Mouse (Mus musculus): ENCODE measurements around the gene Fblim1.

GRCm38 (mm10) chr4:141543593-141543992 is 62.3 kb downstream of the Fblim1 start:
- no peak for TF ChIP-seq SRF (IDR thresholded peaks at IDR 0.05; ENCODE audit: control insufficient read depth, insufficient read length, low read depth)
- TF ChIP-seq USF1 (IDR thresholded peaks at IDR 0.05; ENCODE audit: low read depth), result no peak
- no peak for TF ChIP-seq E2F4 (IDR thresholded peaks at IDR 0.05; ENCODE audit: insufficient read depth)
- no peak for TF ChIP-seq POLR2A (IDR thresholded peaks at IDR 0.05; ENCODE audit: insufficient read length, low read depth)
- no peak for TF ChIP-seq TCF12 (IDR thresholded peaks at IDR 0.05; ENCODE audit: insufficient read depth, poor library complexity, severe bottlenecking)
- TF ChIP-seq MYOG (IDR thresholded peaks at IDR 0.05; ENCODE audit: control insufficient read depth in 1 of 3, insufficient read depth in 1 of 3, insufficient read length in 2 of 3, low read depth in 2 of 3), result no peak
- no peak for TF ChIP-seq MAX (IDR thresholded peaks at IDR 0.05; ENCODE audit: low read depth)
- no peak for TF ChIP-seq MYOD1 (IDR thresholded peaks at IDR 0.05; ENCODE audit: control insufficient read depth in 1 of 3, insufficient read length in 2 of 3, low read depth in 2 of 3)
- TF ChIP-seq TCF3 (IDR thresholded peaks at IDR 0.05; ENCODE audit: insufficient read length, low read depth), result no peak
- no peak for TF ChIP-seq CEBPB (IDR thresholded peaks at IDR 0.05; ENCODE audit: insufficient read depth, poor library complexity, severe bottlenecking)
- no peak for TF ChIP-seq REST (IDR thresholded peaks at IDR 0.05; ENCODE audit: insufficient read depth, insufficient read length)
- TF ChIP-seq POLR2AphosphoS2 (IDR thresholded peaks at IDR 0.05; ENCODE audit: insufficient read length, low read depth), result no peak
